Mouse (Mus musculus): ENCODE measurements around the gene Lypd5. TPM values are rescaled to one million over a fixed set of nuclear protein-coding genes. Genes with fewer than 3 reads are reported as not detected.

Gene Lypd5
- polyA plus RNA-seq, 1 experiment = not detected

- H3K4me3 ChIP-seq (ENCODE audit: extremely low read depth, insufficient read depth, insufficient read length) = no peak overlapping the region
- no peak overlapping the region for H3K27ac ChIP-seq (ENCODE audit: insufficient read depth, low read length)
Measured at GRCm38 (mm10) chr7:24390512-24390911, 41.5 kb downstream of the Lypd5 start.

GRCm38 (mm10) chr7:24391077-24391476 is 42.1 kb downstream of the Lypd5 start:
- TF ChIP-seq POLR2A (IDR thresholded peaks at IDR 0.05; ENCODE audit: low read depth, low read length) (no peak), CTCF (IDR thresholded peaks at IDR 0.05; ENCODE audit: extremely low read depth, insufficient read depth, insufficient read length, insufficient replicate concordance) (no peak)
- no peak for DNase-seq (ENCODE audit: low read depth in 1 of 2, low spot score in 2 of 2)
- Histone ChIP-seq H3K27me3 (ENCODE audit: control insufficient read depth, insufficient read depth, low read length) (no peaks in the 10 kb centered on the region), H3K36me3 (ENCODE audit: control insufficient read depth, insufficient read depth, low read length) (no peaks in the 10 kb centered on the region), H3K27ac (ENCODE audit: insufficient read depth, low read length) (no peak overlapping the region), H3K4me1 (ENCODE audit: control insufficient read depth, insufficient read depth, insufficient read length) (no peaks in the 10 kb centered on the region; the same call in 1 of the 2 replicates), H3K4me3 (ENCODE audit: extremely low read depth, insufficient read depth, insufficient read length) (no peak overlapping the region)
- WGBS = 35% methylated on average over 5 of the region's 5 CpGs

More at GRCm38 (mm10) chr7:24390512-24390911, 41.5 kb downstream of the Lypd5 start:
- 71% methylated on average over 7 of the region's 7 CpGs for WGBS
- no peaks in the 10 kb centered on the region; the same call in 1 of the 2 replicates for H3K4me1 ChIP-seq (ENCODE audit: control insufficient read depth, insufficient read depth, insufficient read length)
- no peak for TF ChIP-seq POLR2A (IDR thresholded peaks at IDR 0.05; ENCODE audit: low read depth, low read length)
- TF ChIP-seq CTCF (IDR thresholded peaks at IDR 0.05; ENCODE audit: extremely low read depth, insufficient read depth, insufficient read length, insufficient replicate concordance) = no peak
- no peak for DNase-seq (ENCODE audit: low read depth in 1 of 2, low spot score in 2 of 2)
- no peaks in the 10 kb centered on the region for H3K36me3 ChIP-seq (ENCODE audit: control insufficient read depth, insufficient read depth, low read length)
- H3K27me3 ChIP-seq (ENCODE audit: control insufficient read depth, insufficient read depth, low read length) = no peaks in the 10 kb centered on the region

GRCm38 (mm10) chr7:24391687-24392086 is 42.7 kb downstream of the Lypd5 start:
- no peak for DNase-seq (ENCODE audit: low read depth in 1 of 2, low spot score in 2 of 2)
- H3K4me1 ChIP-seq (ENCODE audit: control insufficient read depth, insufficient read depth, insufficient read length) = no peaks in the 10 kb centered on the region; the same call in 1 of the 2 replicates
- WGBS = 56% methylated on average over 2 of the region's 2 CpGs
- TF ChIP-seq POLR2A (IDR thresholded peaks at IDR 0.05; ENCODE audit: low read depth, low read length) (no peak), CTCF (IDR thresholded peaks at IDR 0.05; ENCODE audit: extremely low read depth, insufficient read depth, insufficient read length, insufficient replicate concordance) (no peak)
- H3K27me3 ChIP-seq (ENCODE audit: control insufficient read depth, insufficient read depth, low read length) = no peaks in the 10 kb centered on the region
- no peaks in the 10 kb centered on the region for H3K36me3 ChIP-seq (ENCODE audit: control insufficient read depth, insufficient read depth, low read length)
- H3K27ac ChIP-seq (ENCODE audit: insufficient read depth, low read length) = no peak overlapping the region
- H3K4me3 ChIP-seq (ENCODE audit: extremely low read depth, insufficient read depth, insufficient read length) = no peak overlapping the region

GRCm38 (mm10) chr7:24394054-24394453 is 45.1 kb downstream of the Lypd5 start:
- no peak overlapping the region for H3K27ac ChIP-seq (ENCODE audit: insufficient read depth, low read length)
- 48% methylated on average over 3 of the region's 3 CpGs for WGBS
- H3K27me3 ChIP-seq (ENCODE audit: control insufficient read depth, insufficient read depth, low read length) = no peaks in the 10 kb centered on the region
- no peak for DNase-seq (ENCODE audit: low read depth in 1 of 2, low spot score in 2 of 2)
- TF ChIP-seq CTCF (IDR thresholded peaks at IDR 0.05; ENCODE audit: extremely low read depth, insufficient read depth, insufficient read length, insufficient replicate concordance) (no peak), POLR2A (IDR thresholded peaks at IDR 0.05; ENCODE audit: low read depth, low read length) (no peak)
- no peak overlapping the region for H3K4me3 ChIP-seq (ENCODE audit: extremely low read depth, insufficient read depth, insufficient read length)
- peaks cover 1% of the 10 kb centered on the region; the same call in 1 of the 2 replicates for H3K4me1 ChIP-seq (ENCODE audit: control insufficient read depth, insufficient read depth, insufficient read length)
- no peaks in the 10 kb centered on the region for H3K36me3 ChIP-seq (ENCODE audit: control insufficient read depth, insufficient read depth, low read length)

- TF ChIP-seq CTCF (IDR thresholded peaks at IDR 0.05; ENCODE audit: extremely low read depth, insufficient read depth, insufficient read length, insufficient replicate concordance) = no peak
- no peak for TF ChIP-seq POLR2A (IDR thresholded peaks at IDR 0.05; ENCODE audit: low read depth, low read length)
- WGBS = 27% methylated on average over 15 of the region's 15 CpGs
- Histone ChIP-seq H3K4me1 (ENCODE audit: control insufficient read depth, insufficient read depth, insufficient read length) (peaks cover 3% of the 10 kb centered on the region; the same call in 1 of the 2 replicates), H3K4me3 (ENCODE audit: extremely low read depth, insufficient read depth, insufficient read length) (no peak overlapping the region), H3K27ac (ENCODE audit: insufficient read depth, low read length) (no peak overlapping the region), H3K27me3 (ENCODE audit: control insufficient read depth, insufficient read depth, low read length) (no peaks in the 10 kb centered on the region), H3K36me3 (ENCODE audit: control insufficient read depth, insufficient read depth, low read length) (no peaks in the 10 kb centered on the region)
- no peak for DNase-seq (ENCODE audit: low read depth in 1 of 2, low spot score in 2 of 2)
Measured at GRCm38 (mm10) chr7:24394475-24395161, 45.6 kb downstream of the Lypd5 start.

- WGBS = 65% methylated on average over 11 of the region's 11 CpGs
- H3K27ac ChIP-seq (ENCODE audit: insufficient read depth, low read length) = no peak overlapping the region
Measured at GRCm38 (mm10) chr7:24396832-24397231, 47.8 kb downstream of the Lypd5 start.

GRCm38 (mm10) chr7:24398364-24398913 is 49.4 kb downstream of the Lypd5 start:
- TF ChIP-seq CTCF (IDR thresholded peaks at IDR 0.05; ENCODE audit: extremely low read depth, insufficient read depth, insufficient read length, insufficient replicate concordance) (no peak), POLR2A (IDR thresholded peaks at IDR 0.05; ENCODE audit: low read depth, low read length) (no peak)
- WGBS = 91% methylated on average over 8 of the region's 8 CpGs
- Histone ChIP-seq H3K4me3 (ENCODE audit: extremely low read depth, insufficient read depth, insufficient read length) (no peak overlapping the region), H3K36me3 (ENCODE audit: control insufficient read depth, insufficient read depth, low read length) (peaks cover 5% of the 10 kb centered on the region), H3K27ac (ENCODE audit: insufficient read depth, low read length) (no peak overlapping the region), H3K4me1 (ENCODE audit: control insufficient read depth, insufficient read depth, insufficient read length) (peaks cover 3% of the 10 kb centered on the region; the same call in 1 of the 2 replicates), H3K27me3 (ENCODE audit: control insufficient read depth, insufficient read depth, low read length) (no peaks in the 10 kb centered on the region)
- DNase-seq (ENCODE audit: low read depth in 1 of 2, low spot score in 2 of 2) = no peak

More at GRCm38 (mm10) chr7:24396832-24397231, 47.8 kb downstream of the Lypd5 start:
- DNase-seq (ENCODE audit: low read depth in 1 of 2, low spot score in 2 of 2) = no peak
- Histone ChIP-seq H3K4me3 (ENCODE audit: extremely low read depth, insufficient read depth, insufficient read length) (no peak overlapping the region), H3K4me1 (ENCODE audit: control insufficient read depth, insufficient read depth, insufficient read length) (peaks cover 3% of the 10 kb centered on the region; the same call in 1 of the 2 replicates), H3K36me3 (ENCODE audit: control insufficient read depth, insufficient read depth, low read length) (no peaks in the 10 kb centered on the region), H3K27me3 (ENCODE audit: control insufficient read depth, insufficient read depth, low read length) (no peaks in the 10 kb centered on the region)
- TF ChIP-seq POLR2A (IDR thresholded peaks at IDR 0.05; ENCODE audit: low read depth, low read length) = no peak
- no peak for TF ChIP-seq CTCF (IDR thresholded peaks at IDR 0.05; ENCODE audit: extremely low read depth, insufficient read depth, insufficient read length, insufficient replicate concordance)

All from spleen, adult 2 months (tissue).